Mouse (Mus musculus) liver, embryonic 14.5 days (tissue): Measurements from ENCODE around the gene Casp14.

Experiments used
- CTCF ChIP-seq: IDR thresholded peaks from 2 replicates; pipeline ENCODE4 v1.5.1; 2016; ENCODE audit warnings: antibody characterized with exemption, low read depth, control low read depth
- EP300 ChIP-seq: IDR thresholded peaks from 2 replicates; pipeline ENCODE4 v1.6.1; 2016; ENCODE audit warnings: antibody characterized with exemption, low read depth

DNA sequence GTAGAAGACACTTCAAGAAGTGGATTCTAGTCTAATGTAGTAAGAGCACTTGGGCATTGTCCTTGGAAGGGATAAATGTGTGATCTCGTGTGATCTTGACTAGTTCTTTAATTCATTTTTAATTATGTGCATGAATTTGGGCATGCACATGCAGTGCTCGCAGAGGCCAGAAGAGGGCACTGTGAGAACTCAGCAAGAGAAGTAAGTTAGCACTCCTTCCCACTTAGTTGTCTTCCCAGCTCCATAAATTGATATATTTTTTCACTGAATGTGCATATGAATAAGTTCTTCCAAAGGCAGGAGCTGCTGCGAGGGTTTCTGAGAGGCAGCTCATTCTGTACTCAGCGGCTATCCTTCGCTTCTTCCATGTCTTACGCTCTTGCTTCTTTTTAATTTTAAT lies 37.9 kb upstream of the Casp14 start:
- TF ChIP-seq CTCF, result peak; percentile 69
- no peak for TF ChIP-seq EP300
